Comparison of ENCODE assay signal across 14 mouse cellular contexts in genomic region chr1:59465640-59466008, GRCm38 (mm10). TPM values are rescaled to one million over a fixed set of nuclear protein-coding genes. Genes with fewer than 3 reads are reported as not detected.
DNase-seq lines count a peak whose midpoint lies in the region; ATAC-seq lines count a peak whose summit lies in the region.
"Had no signal": no experiment of that assay in that cellular context is flagged by ENCODE, and none has a peak within 500 bp of the region (broad histone marks: within the 10 kb centered on the region; RNA-seq: fewer than 3 reads in every experiment).

No protein-coding gene starts in this region.

- no peaks in the 10 kb centered on the region for H3K36me3 ChIP-seq in forebrain, embryonic 12.5 days (replicated peaks)
- H3K36me3 ChIP-seq in forebrain, embryonic 14.5 days (ENCODE audit: control insufficient read depth, insufficient read depth, low read length): no peaks in the 10 kb centered on the region
- no peaks in the 10 kb centered on the region for H3K36me3 ChIP-seq in lung, embryonic 15.5 days
- no peaks in the 10 kb centered on the region for H3K36me3 ChIP-seq in hindbrain, embryonic 13.5 days
- H3K36me3 ChIP-seq in midbrain, embryonic 16.5 days (ENCODE audit: control insufficient read depth, insufficient read depth, low read length): no peaks in the 10 kb centered on the region

- no peak overlapping the region for H3K4me3 ChIP-seq in forebrain, embryonic 12.5 days (replicated peaks)
- H3K4me3 ChIP-seq in forebrain, embryonic 14.5 days (ENCODE audit: low read depth, low read length): no peak overlapping the region
- no peak overlapping the region for H3K4me3 ChIP-seq in lung, embryonic 15.5 days
- H3K4me3 ChIP-seq in hindbrain, embryonic 13.5 days: no peak overlapping the region
- no peak overlapping the region for H3K4me3 ChIP-seq in midbrain, embryonic 16.5 days (ENCODE audit: low read depth, low read length)

- WGBS in forebrain, embryonic 12.5 days: 64% methylated on average over 9 of the region's 9 CpGs
- 69% methylated on average over 9 of the region's 9 CpGs for WGBS in forebrain, embryonic 14.5 days
- WGBS in lung, embryonic 15.5 days: 48% methylated on average over 9 of the region's 9 CpGs
- WGBS in hindbrain, embryonic 13.5 days: 59% methylated on average over 9 of the region's 9 CpGs
- 62% methylated on average over 9 of the region's 9 CpGs for WGBS in midbrain, embryonic 16.5 days

- ATAC-seq in forebrain, embryonic 12.5 days (ENCODE audit: low FRiP score): no peak
- ATAC-seq in forebrain, embryonic 14.5 days: no peak
- ATAC-seq in lung, embryonic 15.5 days (ENCODE audit: borderline replicate concordance, extremely low read depth, low FRiP score, low TSS enrichment): no peak
- ATAC-seq in hindbrain, embryonic 13.5 days (ENCODE audit: low FRiP score): no peak
- ATAC-seq in midbrain, embryonic 16.5 days: no peak; the same call in 1 of the 2 replicates

- no peak overlapping the region for H3K9ac ChIP-seq in forebrain, embryonic 12.5 days
- H3K9ac ChIP-seq in forebrain, embryonic 14.5 days (ENCODE audit: low read length): no peak overlapping the region
- H3K9ac ChIP-seq in lung, embryonic 15.5 days: no peak overlapping the region
- H3K9ac ChIP-seq in hindbrain, embryonic 13.5 days: peak overlapping the region; percentile 58
- no peak overlapping the region for H3K9ac ChIP-seq in midbrain, embryonic 16.5 days (ENCODE audit: low read depth, low read length)

- no peak for DNase-seq in forebrain, embryonic 14.5 days (ENCODE audit: low spot score)
- DNase-seq in lung, postnatal 36 days: no peak
- no peak for DNase-seq in thymus, postnatal 4 days
- DNase-seq in cerebellum, adult 11 months: no peak
- DNase-seq: cerebellum, postnatal 10 days; heart, adult 18-20 months; layer of hippocampus, adult 9-11 months; liver; spleen, adult 18-20 months had no signal

- H3K4me2 ChIP-seq in forebrain, embryonic 12.5 days: no peak overlapping the region
- no peak overlapping the region for H3K4me2 ChIP-seq in forebrain, embryonic 14.5 days (ENCODE audit: low read length)
- H3K4me2 ChIP-seq in lung, embryonic 15.5 days: no peak overlapping the region
- no peak overlapping the region for H3K4me2 ChIP-seq in hindbrain, embryonic 13.5 days
- no peak overlapping the region for H3K4me2 ChIP-seq in midbrain, embryonic 16.5 days (ENCODE audit: low read length)

- H3K27ac ChIP-seq in forebrain, embryonic 12.5 days: peak overlapping the region; percentile 67; the same call in 1 of the 2 replicates
- H3K27ac ChIP-seq in forebrain, embryonic 14.5 days (ENCODE audit: low read depth, low read length): no peak overlapping the region
- H3K27ac ChIP-seq in lung, embryonic 15.5 days: peak overlapping the region; percentile 49
- H3K27ac ChIP-seq in hindbrain, embryonic 13.5 days: peak overlapping the region; percentile 73
- peak overlapping the region; percentile 2; the same call in 1 of the 2 replicates for H3K27ac ChIP-seq in midbrain, embryonic 16.5 days (ENCODE audit: low read length)
- H3K27ac ChIP-seq: stomach, postnatal 0 days had no signal

- peaks cover 24% of the 10 kb centered on the region for H3K27me3 ChIP-seq in forebrain, embryonic 12.5 days
- H3K27me3 ChIP-seq in forebrain, embryonic 14.5 days (replicated peaks; ENCODE audit: control insufficient read depth, insufficient read depth, low read length): no peaks in the 10 kb centered on the region
- no peaks in the 10 kb centered on the region for H3K27me3 ChIP-seq in lung, embryonic 15.5 days
- no peaks in the 10 kb centered on the region for H3K27me3 ChIP-seq in hindbrain, embryonic 13.5 days
- H3K27me3 ChIP-seq in midbrain, embryonic 16.5 days (ENCODE audit: control insufficient read depth, insufficient read depth, low read depth, low read length): no peaks in the 10 kb centered on the region

- H3K4me1 ChIP-seq in forebrain, embryonic 12.5 days: peaks cover 13% of the 10 kb centered on the region
- 0 out of 2 replicates have a peak, but pooled peaks cover 2% of the 10 kb centered on the region for H3K4me1 ChIP-seq in forebrain, embryonic 14.5 days (ENCODE audit: control insufficient read depth, insufficient read depth, low read length)
- peaks cover 22% of the 10 kb centered on the region for H3K4me1 ChIP-seq in lung, embryonic 15.5 days
- H3K4me1 ChIP-seq in hindbrain, embryonic 13.5 days (replicated peaks): peaks cover 28% of the 10 kb centered on the region
- no peaks in the 10 kb centered on the region; the same call in 1 of the 2 replicates for H3K4me1 ChIP-seq in midbrain, embryonic 16.5 days (ENCODE audit: control insufficient read depth, insufficient read depth, low read length)

- no peaks in the 10 kb centered on the region for H3K9me3 ChIP-seq in forebrain, embryonic 12.5 days
- no peaks in the 10 kb centered on the region for H3K9me3 ChIP-seq in forebrain, embryonic 14.5 days (replicated peaks; ENCODE audit: control insufficient read depth, low read length)
- no peaks in the 10 kb centered on the region for H3K9me3 ChIP-seq in lung, embryonic 15.5 days
- H3K9me3 ChIP-seq in hindbrain, embryonic 13.5 days: no peaks in the 10 kb centered on the region
- no peaks in the 10 kb centered on the region for H3K9me3 ChIP-seq in midbrain, embryonic 16.5 days (replicated peaks; ENCODE audit: control insufficient read depth, low read length, poor library complexity, severe bottlenecking)

RNA-seq across cellular contexts. Expression of gene Fzd7, which starts 16.6 kb away (rescaled TPM):
- 8.1 and 10.9 TPM in 2 replicates for polyA plus RNA-seq in forebrain, embryonic 12.5 days (2016; fragmentation: Nextera tagmentation; extraction: Ambion mirVana)
- 3.4 and 3.9 TPM in 2 replicates for polyA plus RNA-seq in forebrain, embryonic 14.5 days (2014; fragmentation: Nextera tagmentation; extraction: Ambion mirVana)
- polyA plus RNA-seq in lung, embryonic 15.5 days (2015; fragmentation: Nextera tagmentation; extraction: Ambion mirVana): 15.4 and 15.8 TPM in 2 replicates
- 3.3 and 3.6 TPM in 2 replicates for polyA plus RNA-seq in hindbrain, embryonic 13.5 days (2015; fragmentation: Nextera tagmentation; extraction: Ambion mirVana)
- polyA plus RNA-seq in midbrain, embryonic 16.5 days (2015; fragmentation: Nextera tagmentation; extraction: Ambion mirVana): 2.6 and 3.2 TPM in 2 replicates

RNA-seq across cellular contexts. Expression of gene Gm973, which starts 50.4 kb away (rescaled TPM):
- 1.1 and 1.3 TPM in 2 replicates for polyA plus RNA-seq in forebrain, embryonic 12.5 days (2016; fragmentation: Nextera tagmentation; extraction: Ambion mirVana)
- polyA plus RNA-seq in forebrain, embryonic 14.5 days (2014; fragmentation: Nextera tagmentation; extraction: Ambion mirVana): 5.5 and 6.2 TPM in 2 replicates
- 0.76 and 0.86 TPM in 2 replicates for polyA plus RNA-seq in lung, embryonic 15.5 days (2015; fragmentation: Nextera tagmentation; extraction: Ambion mirVana)
- polyA plus RNA-seq in hindbrain, embryonic 13.5 days (2015; fragmentation: Nextera tagmentation; extraction: Ambion mirVana): 7.9 and 8.6 TPM in 2 replicates
- polyA plus RNA-seq in midbrain, embryonic 16.5 days (2015; fragmentation: Nextera tagmentation; extraction: Ambion mirVana): 11.8 and 14.1 TPM in 2 replicates
